Mouse (Mus musculus) cerebellum, adult 2 months (tissue): ENCODE results near the gene Fhl2.

ENCODE experiments used
- CTCF ChIP-seq: fragments of 200-500 bp; IDR thresholded peaks from 2 replicates; pipeline ENCODE4 v1.5.1; 2011; ENCODE audit warnings: low read depth, mild to moderate bottlenecking, control low read depth, low read length, moderate library complexity, borderline replicate concordance; ENCODE audit not compliant: insufficient read depth
- POLR2A ChIP-seq: fragments of 200-500 bp; IDR thresholded peaks from 2 replicates; pipeline ENCODE4 v1.6.1; 2011; ENCODE audit warnings: low read length, control low read depth, borderline replicate concordance; ENCODE audit not compliant: insufficient read depth

DNA sequence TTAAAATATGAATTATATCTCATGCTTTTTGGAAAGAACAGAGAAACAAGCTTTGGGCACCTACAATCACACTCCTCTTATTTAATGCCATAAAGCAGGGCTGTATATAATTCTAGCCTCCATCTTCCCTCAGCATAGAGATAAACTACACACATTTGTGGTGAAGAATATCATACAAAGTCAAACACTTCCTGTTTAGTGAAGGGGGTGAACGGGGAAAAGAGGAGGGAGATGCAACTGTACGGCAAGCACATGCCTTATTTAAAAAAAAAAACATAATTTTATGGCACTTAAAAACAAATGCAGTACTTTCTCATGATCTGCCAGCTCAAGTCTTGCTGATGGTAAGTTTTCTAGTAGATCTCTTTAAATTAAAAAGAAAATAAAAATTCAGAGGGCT lies 118.7 kb downstream of the Fhl2 start:
- no peak for TF ChIP-seq POLR2A
- TF ChIP-seq CTCF: no peak
